Mouse (Mus musculus): ENCODE measurements around the gene Nbr1. TPM values are rescaled to one million over a fixed set of nuclear protein-coding genes. Genes with fewer than 3 reads are reported as not detected.
A peak's percentile ranks its signal among the peaks of the same experiment; 100 is the strongest.
"Not testable (repeated sequence)": the region's sequence is repeated elsewhere in the genome, so short reads cannot be mapped to it uniquely, and the experiment has no call there.

Gene Nbr1
- polyA plus RNA-seq, 1 experiment from 2014 or later, result 63.9 TPM

GRCm38 (mm10) chr11:101576116-101576515, 24.2 kb downstream of the Nbr1 start:
- Histone ChIP-seq H3K4me2 (replicated peaks; ENCODE audit: low read depth, low read length) (no peak overlapping the region), H3K4me3 (ENCODE audit: low read length) (no peak overlapping the region), H3K27ac (ENCODE audit: low read depth, low read length) (no peak overlapping the region), H3K36me3 (ENCODE audit: control insufficient read depth, insufficient read depth, low read length) (peaks cover 93% of the 10 kb centered on the region), H3K27me3 (ENCODE audit: control insufficient read depth, insufficient read depth, low read length) (no peaks in the 10 kb centered on the region), H3K9ac (ENCODE audit: low read depth, low read length) (no peak overlapping the region), H3K4me1 (ENCODE audit: control insufficient read depth, insufficient read depth, low read length) (no peaks in the 10 kb centered on the region), H3K9me3 (ENCODE audit: control insufficient read depth, low read length) (no peaks in the 10 kb centered on the region)
- 75% methylated on average over 6 of the region's 6 CpGs for WGBS
- ATAC-seq (ENCODE audit: low FRiP score, low TSS enrichment), result no peak

DNA sequence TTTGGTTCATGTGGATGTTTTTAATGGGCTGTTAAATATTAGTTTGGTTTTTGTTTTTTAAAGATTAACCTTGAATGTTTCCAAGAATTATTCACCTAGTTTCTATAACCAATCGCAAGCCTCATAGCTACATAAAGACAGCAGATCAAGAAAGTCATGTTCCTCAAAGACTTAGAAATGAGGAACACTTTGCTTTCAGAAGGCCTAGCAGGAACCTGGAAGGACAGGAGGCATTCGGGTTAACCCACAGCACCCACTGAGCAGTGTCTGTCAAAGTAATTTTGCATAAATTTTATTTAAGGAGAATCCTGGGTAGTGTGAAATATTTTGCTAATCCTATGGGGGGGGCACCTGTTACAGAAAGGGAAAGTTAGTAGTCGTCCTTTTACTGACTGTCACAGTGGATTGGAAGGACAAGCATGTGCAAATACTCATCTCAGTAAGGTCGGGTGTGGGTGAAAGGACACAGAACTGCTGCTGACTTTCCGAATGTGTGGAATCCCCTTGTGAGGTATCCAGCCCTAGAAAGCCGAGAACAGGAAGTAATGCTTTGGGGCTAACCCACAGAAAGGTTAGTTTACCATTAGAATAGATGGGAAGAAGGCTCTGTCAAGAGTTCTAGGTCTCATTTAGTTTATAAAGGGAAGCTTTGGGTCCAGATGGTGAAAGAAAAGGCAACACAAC, 29.3 kb downstream of the Nbr1 start:
- 78% methylated on average over 6 of the region's 6 CpGs for WGBS
- Histone ChIP-seq H3K27me3 (ENCODE audit: control insufficient read depth, insufficient read depth, low read length) (no peaks in the 10 kb centered on the region), H3K9ac (ENCODE audit: low read depth, low read length) (no peak overlapping the region), H3K4me3 (ENCODE audit: low read length) (no peak overlapping the region), H3K9me3 (ENCODE audit: control insufficient read depth, low read length) (no peaks in the 10 kb centered on the region), H3K27ac (ENCODE audit: low read depth, low read length) (no peak overlapping the region), H3K4me1 (ENCODE audit: control insufficient read depth, insufficient read depth, low read length) (no peaks in the 10 kb centered on the region), H3K36me3 (ENCODE audit: control insufficient read depth, insufficient read depth, low read length) (peaks cover 42% of the 10 kb centered on the region), H3K4me2 (replicated peaks; ENCODE audit: low read depth, low read length) (no peak overlapping the region)
- ATAC-seq (ENCODE audit: low FRiP score, low TSS enrichment), result no peak

GRCm38 (mm10) chr11:101582054-101583035, 30.4 kb downstream of the Nbr1 start, which contains the start of gene Tmem106a:
Tmem106a (plus strand) TSS chr11:101582242.
- peak within 1 kb of the TSS; percentile 49 for H3K9ac ChIP-seq (ENCODE audit: low read depth, low read length)
- WGBS, result 19% methylated on average over 30 of the region's 31 CpGs
- H3K27me3 ChIP-seq (ENCODE audit: control insufficient read depth, insufficient read depth, low read length), result no peaks in the 10 kb centered on the region
- H3K4me3 ChIP-seq (ENCODE audit: low read length), result peak within 1 kb of the TSS; percentile 41
- ATAC-seq (ENCODE audit: low FRiP score, low TSS enrichment), result peak; percentile 60; the same call in 1 of the 2 replicates
- peak within 1 kb of the TSS; percentile 56 for H3K4me2 ChIP-seq (replicated peaks; ENCODE audit: low read depth, low read length)
- no peaks in the 10 kb centered on the region for H3K9me3 ChIP-seq (ENCODE audit: control insufficient read depth, low read length)
- no peak within 1 kb of the TSS for H3K27ac ChIP-seq (ENCODE audit: low read depth, low read length)
- H3K4me1 ChIP-seq (ENCODE audit: control insufficient read depth, insufficient read depth, low read length), result no peaks in the 10 kb centered on the region
- H3K36me3 ChIP-seq (ENCODE audit: control insufficient read depth, insufficient read depth, low read length), result peaks cover 31% of the 10 kb centered on the region

- Histone ChIP-seq H3K36me3 (ENCODE audit: control insufficient read depth, insufficient read depth, low read length) (peaks cover 22% of the 10 kb centered on the region), H3K27ac (ENCODE audit: low read depth, low read length) (no peak overlapping the region), H3K9me3 (ENCODE audit: control insufficient read depth, low read length) (no peaks in the 10 kb centered on the region), H3K4me3 (ENCODE audit: low read length) (no peak overlapping the region), H3K4me1 (ENCODE audit: control insufficient read depth, insufficient read depth, low read length) (no peaks in the 10 kb centered on the region), H3K9ac (ENCODE audit: low read depth, low read length) (no peak overlapping the region), H3K27me3 (ENCODE audit: control insufficient read depth, insufficient read depth, low read length) (no peaks in the 10 kb centered on the region), H3K4me2 (replicated peaks; ENCODE audit: low read depth, low read length) (no peak overlapping the region)
- no peak for ATAC-seq (ENCODE audit: low FRiP score, low TSS enrichment)
- WGBS, result 88% methylated on average over 2 of the region's 2 CpGs
These were observed 31.3 kb downstream of the Nbr1 start for GRCm38 (mm10) chr11:101583205-101583604.

DNA sequence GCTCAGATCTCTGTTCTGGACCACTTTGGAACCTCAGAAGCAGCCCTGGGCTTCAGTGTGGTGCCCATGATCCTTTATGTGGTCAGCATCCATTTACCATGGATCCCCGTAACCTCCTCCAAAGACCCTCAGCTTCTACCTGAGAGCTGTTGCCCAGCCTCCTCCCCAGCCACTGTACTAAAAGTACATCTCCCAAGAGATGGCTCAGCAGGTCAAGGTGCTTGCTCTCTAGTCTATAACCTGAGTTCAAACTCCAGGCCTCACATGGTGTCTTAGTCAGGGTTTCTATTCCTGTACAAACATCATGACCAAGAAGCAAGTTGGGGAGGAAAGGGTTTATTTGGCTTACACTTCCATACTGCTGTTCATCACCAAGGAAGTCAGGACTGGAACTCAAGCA, 33.1 kb downstream of the Nbr1 start:
- not testable (repeated sequence) for H3K9ac ChIP-seq (ENCODE audit: low read depth, low read length); ATAC-seq (ENCODE audit: low FRiP score, low TSS enrichment); H3K27me3 ChIP-seq (ENCODE audit: control insufficient read depth, insufficient read depth, low read length); H3K4me2 ChIP-seq (replicated peaks; ENCODE audit: low read depth, low read length); H3K4me3 ChIP-seq (ENCODE audit: low read length); H3K27ac ChIP-seq (ENCODE audit: low read depth, low read length); H3K4me1 ChIP-seq (ENCODE audit: control insufficient read depth, insufficient read depth, low read length); H3K36me3 ChIP-seq (ENCODE audit: control insufficient read depth, insufficient read depth, low read length); H3K9me3 ChIP-seq (ENCODE audit: control insufficient read depth, low read length)
- 100% methylated on average over 1 of the region's 1 CpGs for WGBS

- Histone ChIP-seq H3K4me2 (replicated peaks; ENCODE audit: low read depth, low read length) (no peak overlapping the region), H3K9me3 (ENCODE audit: control insufficient read depth, low read length) (no peaks in the 10 kb centered on the region), H3K4me3 (ENCODE audit: low read length) (no peak overlapping the region), H3K36me3 (ENCODE audit: control insufficient read depth, insufficient read depth, low read length) (peaks cover 1% of the 10 kb centered on the region; the same call in 1 of the 2 replicates), H3K4me1 (ENCODE audit: control insufficient read depth, insufficient read depth, low read length) (no peaks in the 10 kb centered on the region), H3K27ac (ENCODE audit: low read depth, low read length) (no peak overlapping the region), H3K27me3 (ENCODE audit: control insufficient read depth, insufficient read depth, low read length) (no peaks in the 10 kb centered on the region), H3K9ac (ENCODE audit: low read depth, low read length) (no peak overlapping the region)
- 84% methylated on average over 4 of the region's 4 CpGs for WGBS
- ATAC-seq (ENCODE audit: low FRiP score, low TSS enrichment), result no peak
These were observed 33.9 kb downstream of the Nbr1 start for GRCm38 (mm10) chr11:101585805-101586204.

- WGBS, result 90% methylated on average over 10 of the region's 10 CpGs
- no peaks in the 10 kb centered on the region; the same call in 1 of the 2 replicates for H3K36me3 ChIP-seq (ENCODE audit: control insufficient read depth, insufficient read depth, low read length)
- ATAC-seq (ENCODE audit: low FRiP score, low TSS enrichment), result no peak
These were observed 35.7 kb downstream of the Nbr1 start for GRCm38 (mm10) chr11:101587676-101588075.

DNA sequence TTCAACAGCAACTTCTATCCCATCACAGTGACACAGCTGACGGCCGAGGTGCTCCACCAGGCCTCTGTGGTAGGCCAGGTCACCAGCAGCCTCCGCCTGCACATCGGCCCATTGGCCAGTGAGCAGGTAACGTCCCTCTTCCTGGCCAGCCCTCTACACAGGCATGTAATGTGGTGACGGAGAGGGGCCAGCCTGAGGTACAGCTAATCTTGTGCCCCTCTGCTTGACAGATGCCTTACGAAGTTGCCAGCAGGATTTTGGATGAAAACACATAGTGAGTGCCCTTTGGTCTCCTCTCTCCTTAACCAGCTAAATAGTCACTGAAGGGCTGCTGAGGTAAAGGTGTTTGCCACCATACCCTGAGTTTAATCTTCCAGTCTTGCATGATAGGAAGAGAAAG, 36.9 kb downstream of the Nbr1 start:
- Histone ChIP-seq H3K4me3 (ENCODE audit: low read length) (no peak overlapping the region), H3K27ac (ENCODE audit: low read depth, low read length) (no peak overlapping the region), H3K36me3 (ENCODE audit: control insufficient read depth, insufficient read depth, low read length) (no peaks in the 10 kb centered on the region; the same call in 1 of the 2 replicates), H3K27me3 (ENCODE audit: control insufficient read depth, insufficient read depth, low read length) (no peaks in the 10 kb centered on the region), H3K9ac (ENCODE audit: low read depth, low read length) (no peak overlapping the region), H3K4me2 (replicated peaks; ENCODE audit: low read depth, low read length) (no peak overlapping the region), H3K4me1 (ENCODE audit: control insufficient read depth, insufficient read depth, low read length) (no peaks in the 10 kb centered on the region), H3K9me3 (ENCODE audit: control insufficient read depth, low read length) (no peaks in the 10 kb centered on the region)
- no peak for ATAC-seq (ENCODE audit: low FRiP score, low TSS enrichment)
- 89% methylated on average over 7 of the region's 7 CpGs for WGBS

More at GRCm38 (mm10) chr11:101587676-101588075, 35.7 kb downstream of the Nbr1 start:
- Histone ChIP-seq H3K9me3 (ENCODE audit: control insufficient read depth, low read length) (no peaks in the 10 kb centered on the region), H3K9ac (ENCODE audit: low read depth, low read length) (no peak overlapping the region), H3K4me1 (ENCODE audit: control insufficient read depth, insufficient read depth, low read length) (no peaks in the 10 kb centered on the region), H3K27me3 (ENCODE audit: control insufficient read depth, insufficient read depth, low read length) (no peaks in the 10 kb centered on the region), H3K4me2 (replicated peaks; ENCODE audit: low read depth, low read length) (no peak overlapping the region), H3K27ac (ENCODE audit: low read depth, low read length) (no peak overlapping the region), H3K4me3 (ENCODE audit: low read length) (no peak overlapping the region)

GRCm38 (mm10) chr11:101589444-101589843, 37.5 kb downstream of the Nbr1 start:
- no peak overlapping the region for H3K4me2 ChIP-seq (replicated peaks; ENCODE audit: low read depth, low read length)
- H3K4me1 ChIP-seq (ENCODE audit: control insufficient read depth, insufficient read depth, low read length), result no peaks in the 10 kb centered on the region
- 33% methylated on average over 5 of the region's 5 CpGs for WGBS
- no peaks in the 10 kb centered on the region for H3K27me3 ChIP-seq (ENCODE audit: control insufficient read depth, insufficient read depth, low read length)
- H3K4me3 ChIP-seq (ENCODE audit: low read length), result no peak overlapping the region
- no peak for ATAC-seq (ENCODE audit: low FRiP score, low TSS enrichment)
- H3K36me3 ChIP-seq (ENCODE audit: control insufficient read depth, insufficient read depth, low read length), result no peaks in the 10 kb centered on the region; the same call in 1 of the 2 replicates
- no peak overlapping the region for H3K9ac ChIP-seq (ENCODE audit: low read depth, low read length)
- no peak overlapping the region for H3K27ac ChIP-seq (ENCODE audit: low read depth, low read length)
- no peaks in the 10 kb centered on the region for H3K9me3 ChIP-seq (ENCODE audit: control insufficient read depth, low read length)
